Mouse (Mus musculus): ENCODE data around the gene Slc3a1. TPM values are rescaled to one million over a fixed set of nuclear protein-coding genes. Genes with fewer than 3 reads are reported as not detected.

Gene Slc3a1
- polyA plus RNA-seq, 1 experiment from 2014 or later: 0.58 TPM

- H3K9ac ChIP-seq (replicated peaks; ENCODE audit: low read depth, low read length): no peak overlapping the region
- H3K9me3 ChIP-seq (ENCODE audit: control insufficient read depth, low read depth, low read length): no peaks in the 10 kb centered on the region
- WGBS: 92% methylated on average over 5 of the region's 5 CpGs
Measured at GRCm38 (mm10) chr17:85038761-85039160, 10.6 kb downstream of the Slc3a1 start.

GRCm38 (mm10) chr17:85040913-85041312 lies 12.7 kb downstream of the Slc3a1 start:
- ATAC-seq (ENCODE audit: insufficient number of reproducible peaks, insufficient read depth, low FRiP score, low read depth): no peak
- no peak overlapping the region for H3K27ac ChIP-seq (ENCODE audit: low read length)
- 62% methylated on average over 7 of the region's 7 CpGs for WGBS

More at GRCm38 (mm10) chr17:85038761-85039160, 10.6 kb downstream of the Slc3a1 start:
- no peak overlapping the region for H3K27ac ChIP-seq (ENCODE audit: low read length)
- no peak overlapping the region for H3K4me3 ChIP-seq (ENCODE audit: low read depth, low read length)
- no peaks in the 10 kb centered on the region for H3K4me1 ChIP-seq (ENCODE audit: control insufficient read depth, insufficient read depth, low read length)
- ATAC-seq (ENCODE audit: insufficient number of reproducible peaks, insufficient read depth, low FRiP score, low read depth): no peak
- H3K36me3 ChIP-seq (ENCODE audit: control insufficient read depth, insufficient read depth, low read length): no peaks in the 10 kb centered on the region
- no peaks in the 10 kb centered on the region for H3K27me3 ChIP-seq (ENCODE audit: control insufficient read depth, insufficient read depth, low read length)
- no peak overlapping the region for H3K4me2 ChIP-seq (replicated peaks; ENCODE audit: low read depth, low read length)

GRCm38 (mm10) chr17:85042419-85042818 lies 14.2 kb downstream of the Slc3a1 start:
- Histone ChIP-seq H3K9ac (replicated peaks; ENCODE audit: low read depth, low read length) (no peak overlapping the region), H3K4me3 (ENCODE audit: low read depth, low read length) (no peak overlapping the region), H3K27me3 (ENCODE audit: control insufficient read depth, insufficient read depth, low read length) (no peaks in the 10 kb centered on the region), H3K4me1 (ENCODE audit: control insufficient read depth, insufficient read depth, low read length) (no peaks in the 10 kb centered on the region), H3K9me3 (ENCODE audit: control insufficient read depth, low read depth, low read length) (no peaks in the 10 kb centered on the region), H3K4me2 (replicated peaks; ENCODE audit: low read depth, low read length) (no peak overlapping the region), H3K36me3 (ENCODE audit: control insufficient read depth, insufficient read depth, low read length) (no peaks in the 10 kb centered on the region), H3K27ac (ENCODE audit: low read length) (no peak overlapping the region)
- 43% methylated on average over 6 of the region's 6 CpGs for WGBS
- ATAC-seq (ENCODE audit: insufficient number of reproducible peaks, insufficient read depth, low FRiP score, low read depth): 0 out of 2 replicates have a peak, but pooled peaks have one; percentile 12

More at GRCm38 (mm10) chr17:85040913-85041312, 12.7 kb downstream of the Slc3a1 start:
- no peaks in the 10 kb centered on the region for H3K9me3 ChIP-seq (ENCODE audit: control insufficient read depth, low read depth, low read length)
- no peaks in the 10 kb centered on the region for H3K4me1 ChIP-seq (ENCODE audit: control insufficient read depth, insufficient read depth, low read length)
- no peaks in the 10 kb centered on the region for H3K27me3 ChIP-seq (ENCODE audit: control insufficient read depth, insufficient read depth, low read length)
- H3K4me3 ChIP-seq (ENCODE audit: low read depth, low read length): no peak overlapping the region
- no peak overlapping the region for H3K9ac ChIP-seq (replicated peaks; ENCODE audit: low read depth, low read length)
- H3K36me3 ChIP-seq (ENCODE audit: control insufficient read depth, insufficient read depth, low read length): no peaks in the 10 kb centered on the region
- no peak overlapping the region for H3K4me2 ChIP-seq (replicated peaks; ENCODE audit: low read depth, low read length)

GRCm38 (mm10) chr17:85043404-85043816 lies 15.2 kb downstream of the Slc3a1 start:
- H3K36me3 ChIP-seq (ENCODE audit: control insufficient read depth, insufficient read depth, low read length): no peaks in the 10 kb centered on the region
- H3K4me1 ChIP-seq (ENCODE audit: control insufficient read depth, insufficient read depth, low read length): no peaks in the 10 kb centered on the region
- no peak overlapping the region for H3K27ac ChIP-seq (ENCODE audit: low read length)
- no peak for ATAC-seq (ENCODE audit: insufficient number of reproducible peaks, insufficient read depth, low FRiP score, low read depth)
- no peak overlapping the region for H3K4me3 ChIP-seq (ENCODE audit: low read depth, low read length)
- H3K9ac ChIP-seq (replicated peaks; ENCODE audit: low read depth, low read length): no peak overlapping the region
- H3K27me3 ChIP-seq (ENCODE audit: control insufficient read depth, insufficient read depth, low read length): no peaks in the 10 kb centered on the region
- no peak overlapping the region for H3K4me2 ChIP-seq (replicated peaks; ENCODE audit: low read depth, low read length)
- no peaks in the 10 kb centered on the region for H3K9me3 ChIP-seq (ENCODE audit: control insufficient read depth, low read depth, low read length)
- WGBS: 68% methylated on average over 6 of the region's 6 CpGs

- no peak for ATAC-seq (ENCODE audit: insufficient number of reproducible peaks, insufficient read depth, low FRiP score, low read depth)
- Histone ChIP-seq H3K4me1 (ENCODE audit: control insufficient read depth, insufficient read depth, low read length) (no peaks in the 10 kb centered on the region), H3K36me3 (ENCODE audit: control insufficient read depth, insufficient read depth, low read length) (no peaks in the 10 kb centered on the region), H3K27me3 (ENCODE audit: control insufficient read depth, insufficient read depth, low read length) (no peaks in the 10 kb centered on the region), H3K4me2 (replicated peaks; ENCODE audit: low read depth, low read length) (no peak overlapping the region), H3K4me3 (ENCODE audit: low read depth, low read length) (no peak overlapping the region), H3K9ac (replicated peaks; ENCODE audit: low read depth, low read length) (no peak overlapping the region), H3K27ac (ENCODE audit: low read length) (no peak overlapping the region), H3K9me3 (ENCODE audit: control insufficient read depth, low read depth, low read length) (no peaks in the 10 kb centered on the region)
- 88% methylated on average over 5 of the region's 5 CpGs for WGBS
Measured at GRCm38 (mm10) chr17:85044466-85044865, 16.3 kb downstream of the Slc3a1 start.

GRCm38 (mm10) chr17:85045160-85045559 lies 17.0 kb downstream of the Slc3a1 start:
- WGBS: 75% methylated on average over 12 of the region's 12 CpGs
- no peak overlapping the region for H3K27ac ChIP-seq (ENCODE audit: low read length)

GRCm38 (mm10) chr17:85048379-85048778 lies 20.2 kb downstream of the Slc3a1 start:
- Histone ChIP-seq H3K36me3 (ENCODE audit: control insufficient read depth, insufficient read depth, low read length) (no peaks in the 10 kb centered on the region), H3K4me2 (replicated peaks; ENCODE audit: low read depth, low read length) (no peak overlapping the region), H3K9ac (replicated peaks; ENCODE audit: low read depth, low read length) (no peak overlapping the region), H3K4me1 (ENCODE audit: control insufficient read depth, insufficient read depth, low read length) (no peaks in the 10 kb centered on the region), H3K27me3 (ENCODE audit: control insufficient read depth, insufficient read depth, low read length) (no peaks in the 10 kb centered on the region), H3K9me3 (ENCODE audit: control insufficient read depth, low read depth, low read length) (no peaks in the 10 kb centered on the region), H3K27ac (ENCODE audit: low read length) (no peak overlapping the region), H3K4me3 (ENCODE audit: low read depth, low read length) (no peak overlapping the region)
- no peak for ATAC-seq (ENCODE audit: insufficient number of reproducible peaks, insufficient read depth, low FRiP score, low read depth)
- WGBS: 88% methylated on average over 5 of the region's 5 CpGs

More at GRCm38 (mm10) chr17:85045160-85045559, 17.0 kb downstream of the Slc3a1 start:
- no peak overlapping the region for H3K9ac ChIP-seq (replicated peaks; ENCODE audit: low read depth, low read length)
- ATAC-seq (ENCODE audit: insufficient number of reproducible peaks, insufficient read depth, low FRiP score, low read depth): no peak
- H3K4me3 ChIP-seq (ENCODE audit: low read depth, low read length): no peak overlapping the region
- no peaks in the 10 kb centered on the region for H3K9me3 ChIP-seq (ENCODE audit: control insufficient read depth, low read depth, low read length)
- H3K4me1 ChIP-seq (ENCODE audit: control insufficient read depth, insufficient read depth, low read length): no peaks in the 10 kb centered on the region
- no peak overlapping the region for H3K4me2 ChIP-seq (replicated peaks; ENCODE audit: low read depth, low read length)
- H3K36me3 ChIP-seq (ENCODE audit: control insufficient read depth, insufficient read depth, low read length): no peaks in the 10 kb centered on the region
- no peaks in the 10 kb centered on the region for H3K27me3 ChIP-seq (ENCODE audit: control insufficient read depth, insufficient read depth, low read length)

GRCm38 (mm10) chr17:85058276-85058675 lies 30.1 kb downstream of the Slc3a1 start:
- 82% methylated on average over 7 of the region's 7 CpGs for WGBS
- Histone ChIP-seq H3K36me3 (ENCODE audit: control insufficient read depth, insufficient read depth, low read length) (peaks cover 5% of the 10 kb centered on the region; the same call in 1 of the 2 replicates), H3K27me3 (ENCODE audit: control insufficient read depth, insufficient read depth, low read length) (no peaks in the 10 kb centered on the region)

GRCm38 (mm10) chr17:85059136-85059535 lies 31.0 kb downstream of the Slc3a1 start:
- Histone ChIP-seq H3K9ac (replicated peaks; ENCODE audit: low read depth, low read length) (no peak overlapping the region), H3K36me3 (ENCODE audit: control insufficient read depth, insufficient read depth, low read length) (peaks cover 12% of the 10 kb centered on the region), H3K4me2 (replicated peaks; ENCODE audit: low read depth, low read length) (no peak overlapping the region), H3K4me1 (ENCODE audit: control insufficient read depth, insufficient read depth, low read length) (no peaks in the 10 kb centered on the region), H3K4me3 (ENCODE audit: low read depth, low read length) (no peak overlapping the region), H3K27me3 (ENCODE audit: control insufficient read depth, insufficient read depth, low read length) (no peaks in the 10 kb centered on the region), H3K27ac (ENCODE audit: low read length) (no peak overlapping the region), H3K9me3 (ENCODE audit: control insufficient read depth, low read depth, low read length) (no peaks in the 10 kb centered on the region)
- no peak for ATAC-seq (ENCODE audit: insufficient number of reproducible peaks, insufficient read depth, low FRiP score, low read depth)
- WGBS: 98% methylated on average over 6 of the region's 6 CpGs

More at GRCm38 (mm10) chr17:85058276-85058675, 30.1 kb downstream of the Slc3a1 start:
- Histone ChIP-seq H3K9ac (replicated peaks; ENCODE audit: low read depth, low read length) (no peak overlapping the region), H3K4me3 (ENCODE audit: low read depth, low read length) (no peak overlapping the region), H3K27ac (ENCODE audit: low read length) (no peak overlapping the region), H3K4me1 (ENCODE audit: control insufficient read depth, insufficient read depth, low read length) (no peaks in the 10 kb centered on the region), H3K9me3 (ENCODE audit: control insufficient read depth, low read depth, low read length) (no peaks in the 10 kb centered on the region), H3K4me2 (replicated peaks; ENCODE audit: low read depth, low read length) (no peak overlapping the region)
- no peak for ATAC-seq (ENCODE audit: insufficient number of reproducible peaks, insufficient read depth, low FRiP score, low read depth)

All from stomach, embryonic 14.5 days (tissue).